Mouse (Mus musculus) heart, adult 2 months (tissue): ENCODE results near the gene Gm6583. TPM values are rescaled to one million over a fixed set of nuclear protein-coding genes. Genes with fewer than 3 reads are reported as not detected.

Source experiments
- DNase-seq, 2 experiments: peaks; one replicate each; pipeline ENCODE4 v3.0.0; 2021
- H3K27ac ChIP-seq: fragments of 200-600 bp; 2 replicates; pipeline ENCODE4 v1.8.1; 2022
- H3K27me3 ChIP-seq: fragments of 200-500 bp; 2 replicates; pipeline ENCODE4 v1.6.1; 2012; ENCODE audit warnings: mild to moderate bottlenecking, low read length, inconsistent platforms, mixed read lengths; ENCODE audit not compliant: control insufficient read depth, insufficient read depth
- H3K36me3 ChIP-seq: fragments of 200-500 bp; 2 replicates; pipeline ENCODE4 v1.6.1; 2012; ENCODE audit warnings: low read length, inconsistent platforms; ENCODE audit not compliant: control insufficient read depth, insufficient read depth
- H3K4me1 ChIP-seq: fragments of 200-500 bp; 2 replicates; pipeline ENCODE4 v1.6.1; 2011; ENCODE audit warnings: low read length; ENCODE audit not compliant: control insufficient read depth, insufficient read depth
- H3K4me3 ChIP-seq: fragments of 200-600 bp; 2 replicates; pipeline ENCODE4 v1.8.1; 2022
- H3K79me2 ChIP-seq: fragments of 200-500 bp; replicated peaks from 2 replicates; pipeline ENCODE4 v1.6.1; 2012; ENCODE audit warnings: mild to moderate bottlenecking, inconsistent platforms, low read length, moderate library complexity, mixed read lengths; ENCODE audit not compliant: control insufficient read depth, insufficient read depth
- H3K9ac ChIP-seq: fragments of 200-500 bp; 2 replicates; pipeline ENCODE4 v1.6.1; 2012; ENCODE audit warnings: low read depth, mild to moderate bottlenecking, control low read depth, inconsistent platforms, low read length, mixed read lengths
- CTCF ChIP-seq: fragments of 200-600 bp; IDR thresholded peaks from 2 replicates; pipeline ENCODE4 v1.8.1; 2022; ENCODE audit warnings: antibody characterized with exemption, mild to moderate bottlenecking, moderate library complexity
- EP300 ChIP-seq: fragments of 200-500 bp; IDR thresholded peaks from 2 replicates; pipeline ENCODE4 v1.6.1; 2011; ENCODE audit warnings: low read depth, low read length, control low read depth; ENCODE audit not compliant: insufficient read depth
- POLR2A ChIP-seq: fragments of 200-500 bp; IDR thresholded peaks from 2 replicates; pipeline ENCODE4 v1.6.1; 2011; ENCODE audit warnings: mild to moderate bottlenecking, low read depth, low read length, control low read depth; ENCODE audit not compliant: insufficient read depth
- WGBS: fragments of 180-500 bp; shearing (Covaris S2); methylation state at CpG from one replicate; pipeline ENCODE4 v1.1.7; 2018; 5-methylcytosine and 5-hydroxymethylcytosine counted together
- intact Hi-C: fragments of 180-260 bp; cut with DNase I; formaldehyde crosslinking; loops from one replicate; pipeline ENCODE4 v1.15.1; 2025
- polyA plus RNA-seq: library from polyadenylated mRNA; depleted of rRNA; stranded (reverse); fragments of >200 nt; gene quantifications from 2 replicates; pipeline ENCODE4 v1.2.3, GENCODE M21; 2012
- total RNA-seq, 2 experiments: library from RNA; stranded (reverse); gene quantifications; 2 replicates each; pipeline ENCODE4 v1.2.3; 2021

Gm6583 gene
- total and polyA plus RNA-seq, 3 experiments: 0.04 to 0.10 TPM; not detected in 1

DNA sequence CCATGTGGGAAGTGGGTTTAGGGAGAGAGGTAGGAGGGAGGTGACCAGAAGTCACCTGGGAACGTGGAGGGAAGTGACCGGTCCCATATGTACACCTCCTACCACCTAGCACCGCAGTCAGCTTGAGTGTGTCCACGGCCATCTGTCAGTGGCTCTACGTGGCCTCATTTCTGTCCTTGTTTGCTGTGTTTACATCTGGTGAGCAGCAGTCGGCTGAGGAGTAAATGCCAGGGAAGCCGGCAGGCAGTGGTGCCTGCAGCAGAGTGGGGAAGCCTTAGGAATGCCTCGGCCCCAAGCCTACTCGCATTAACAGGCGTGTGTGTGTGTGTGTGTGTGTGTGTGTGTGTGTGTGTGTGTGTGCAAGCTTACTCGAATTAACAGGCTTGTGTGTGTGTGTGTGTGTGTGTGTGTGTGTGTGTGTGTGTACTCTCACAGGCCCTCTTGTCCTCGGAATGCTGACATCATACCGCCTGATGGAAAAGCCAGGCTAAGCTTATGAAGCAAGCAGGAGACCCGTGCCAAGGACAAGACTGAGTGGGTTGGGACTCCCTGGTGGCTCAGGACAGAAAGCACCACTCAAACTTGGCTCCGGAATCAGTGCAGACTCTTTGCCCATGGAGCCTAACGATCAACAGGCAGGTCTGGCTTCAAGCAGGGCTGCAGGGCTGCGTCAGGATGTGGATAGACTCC, 27.0 kb upstream of the Gm6583 start:
- H3K4me3 ChIP-seq: no peak overlapping the region
- no peak overlapping the region for H3K27ac ChIP-seq
- no peaks in the 10 kb centered on the region for H3K36me3 ChIP-seq
- H3K9ac ChIP-seq: no peak overlapping the region
- no peaks in the 10 kb centered on the region for H3K79me2 ChIP-seq
- intact Hi-C loops: no loop called here
- peak in 1 of 2 experiments; percentile 58 for DNase-seq
- WGBS: 59% methylated on average over 17 of the region's 17 CpGs
- no peaks in the 10 kb centered on the region for H3K27me3 ChIP-seq
- no peak for TF ChIP-seq POLR2A
- TF ChIP-seq EP300: no peak
- TF ChIP-seq CTCF: no peak
- H3K4me1 ChIP-seq: peaks cover 2% of the 10 kb centered on the region; the same call in 1 of the 2 replicates

DNA sequence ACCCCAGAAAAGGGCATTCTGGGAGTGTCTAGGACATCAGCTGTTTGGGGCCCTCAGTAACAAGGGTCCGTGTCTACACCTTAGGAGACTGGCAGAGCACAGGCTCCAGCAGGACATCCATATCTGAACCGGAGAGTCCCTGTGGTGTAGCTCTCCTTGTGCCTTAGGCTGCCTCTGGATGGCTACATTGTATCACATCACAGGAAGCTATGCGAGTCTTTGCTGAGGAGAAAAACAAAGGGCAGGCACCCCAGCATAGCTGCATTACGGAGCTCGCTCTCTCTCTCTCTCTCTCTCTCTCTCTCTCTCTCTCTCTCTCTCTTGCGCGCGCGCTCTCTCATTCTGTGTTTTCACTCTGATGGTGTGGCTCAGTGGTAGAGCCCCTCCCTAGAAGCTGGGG, 26.2 kb upstream of the Gm6583 start:
- Histone ChIP-seq H3K9ac (no peak overlapping the region), H3K4me1 (peaks cover 2% of the 10 kb centered on the region; the same call in 1 of the 2 replicates), H3K27ac (no peak overlapping the region), H3K4me3 (no peak overlapping the region), H3K27me3 (no peaks in the 10 kb centered on the region), H3K36me3 (no peaks in the 10 kb centered on the region), H3K79me2 (no peaks in the 10 kb centered on the region)
- intact Hi-C loops: no loop called here
- no peak for DNase-seq
- TF ChIP-seq POLR2A (no peak), CTCF (no peak), EP300 (no peak)
- WGBS: 77% methylated on average over 9 of the region's 9 CpGs

DNA sequence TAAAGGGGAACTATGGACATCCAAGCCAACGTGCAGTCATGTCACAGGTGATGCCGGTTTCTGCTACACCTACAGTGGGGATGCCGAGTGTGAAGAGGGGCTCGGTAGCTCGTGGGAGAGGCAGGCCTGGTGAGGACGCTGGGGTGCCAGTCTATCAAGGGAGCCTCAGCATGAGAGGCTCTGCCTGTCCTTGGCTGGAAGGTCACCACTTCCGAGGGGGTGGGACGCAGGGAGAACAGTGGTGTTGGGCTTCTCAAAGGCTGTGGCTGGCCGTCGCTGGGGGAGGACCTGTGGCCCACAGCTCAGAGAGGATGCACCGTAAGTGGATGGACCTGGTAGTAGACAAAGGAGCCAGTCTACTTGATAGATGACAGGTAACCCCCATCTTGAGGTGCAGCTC, 25.3 kb upstream of the Gm6583 start:
- WGBS: 76% methylated on average over 11 of the region's 11 CpGs

DNA sequence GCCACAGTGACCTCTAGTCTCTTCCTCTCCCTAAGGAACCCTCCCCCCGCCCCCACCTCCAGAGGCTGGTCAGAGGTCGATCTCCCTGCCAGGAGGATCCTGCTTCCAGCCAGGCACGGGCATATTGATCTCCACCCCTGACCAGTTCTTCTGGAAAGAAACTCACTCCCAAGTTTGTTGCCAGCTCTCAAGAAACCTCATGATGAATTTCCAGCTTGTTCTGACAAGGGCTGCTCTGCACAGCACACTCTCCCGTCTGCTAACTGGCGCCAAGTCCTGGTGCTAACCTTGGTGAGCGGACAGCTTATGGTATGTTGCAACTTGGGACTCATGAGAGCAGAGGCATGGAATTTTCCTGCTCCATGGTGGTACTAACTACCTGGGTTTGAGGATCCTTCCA, 22.9 kb upstream of the Gm6583 start:
- WGBS: 80% methylated on average over 6 of the region's 6 CpGs
- H3K27me3 ChIP-seq: no peaks in the 10 kb centered on the region
- H3K27ac ChIP-seq: no peak overlapping the region

More for the DNA sequence above, 25.3 kb upstream of the Gm6583 start:
- H3K27me3 ChIP-seq: no peaks in the 10 kb centered on the region
- H3K79me2 ChIP-seq: no peaks in the 10 kb centered on the region
- no peak for DNase-seq
- H3K4me1 ChIP-seq: peaks cover 2% of the 10 kb centered on the region; the same call in 1 of the 2 replicates
- no peak overlapping the region for H3K27ac ChIP-seq
- intact Hi-C loops: no loop called here
- H3K9ac ChIP-seq: no peak overlapping the region
- no peaks in the 10 kb centered on the region for H3K36me3 ChIP-seq
- TF ChIP-seq CTCF (no peak), EP300 (no peak), POLR2A (no peak)
- no peak overlapping the region for H3K4me3 ChIP-seq

DNA sequence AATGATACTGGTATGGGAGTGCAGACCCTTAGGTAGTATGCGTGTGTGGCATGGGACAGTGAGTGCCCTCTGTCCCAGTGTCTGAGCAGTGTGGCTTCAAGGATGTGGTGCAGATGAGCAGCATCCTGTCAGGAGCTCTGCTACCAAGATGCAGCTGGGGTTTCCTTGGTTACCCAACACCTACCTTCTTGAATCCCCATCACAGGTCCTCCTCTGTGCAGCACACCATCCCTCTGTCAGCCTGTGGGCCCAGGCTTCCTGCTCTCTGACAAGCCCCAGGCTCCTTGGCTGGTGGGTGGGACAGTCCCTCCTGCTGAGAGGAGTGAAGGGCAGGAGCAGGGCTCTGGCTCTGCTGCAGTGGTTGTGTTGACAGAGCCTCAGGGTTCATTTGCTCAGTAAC, 21.5 kb upstream of the Gm6583 start:
- no peaks in the 10 kb centered on the region for H3K27me3 ChIP-seq
- H3K4me3 ChIP-seq: no peak overlapping the region
- TF ChIP-seq POLR2A (no peak), EP300 (no peak), CTCF (no peak)
- intact Hi-C loops: no loop called here
- H3K27ac ChIP-seq: no peak overlapping the region
- 96% methylated on average over 1 of the region's 1 CpGs for WGBS
- no peaks in the 10 kb centered on the region for H3K4me1 ChIP-seq
- H3K36me3 ChIP-seq: no peaks in the 10 kb centered on the region
- no peaks in the 10 kb centered on the region for H3K79me2 ChIP-seq
- no peak for DNase-seq
- H3K9ac ChIP-seq: no peak overlapping the region

More for the DNA sequence above, 22.9 kb upstream of the Gm6583 start:
- TF ChIP-seq CTCF (no peak), EP300 (no peak), POLR2A (no peak)
- intact Hi-C loops: no loop called here
- DNase-seq: no peak
- Histone ChIP-seq H3K36me3 (no peaks in the 10 kb centered on the region), H3K79me2 (no peaks in the 10 kb centered on the region), H3K4me3 (no peak overlapping the region), H3K9ac (no peak overlapping the region), H3K4me1 (peaks cover 2% of the 10 kb centered on the region; the same call in 1 of the 2 replicates)

DNA sequence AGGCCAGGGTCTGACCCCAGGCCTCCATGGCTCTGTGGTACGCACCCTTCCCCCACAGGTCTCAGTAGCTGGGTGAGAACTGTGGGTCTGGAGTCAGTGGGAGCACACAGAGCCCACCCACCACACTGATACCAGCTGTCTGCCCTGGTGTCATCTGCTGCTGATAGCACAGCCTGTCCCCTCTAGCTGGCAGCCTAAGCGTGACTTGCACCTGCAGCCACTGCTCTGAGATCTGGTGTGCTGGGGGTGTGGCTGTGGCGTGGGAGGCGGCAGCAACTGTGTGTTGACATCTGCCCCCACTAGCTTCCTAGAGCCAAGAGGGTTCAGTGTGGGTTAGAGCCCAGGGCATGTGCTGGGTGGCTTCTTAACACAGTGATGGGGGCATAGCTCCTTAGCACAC, 20.3 kb upstream of the Gm6583 start:
- Histone ChIP-seq H3K79me2 (no peaks in the 10 kb centered on the region), H3K36me3 (no peaks in the 10 kb centered on the region), H3K4me1 (no peaks in the 10 kb centered on the region), H3K27ac (no peak overlapping the region), H3K4me3 (no peak overlapping the region), H3K27me3 (no peaks in the 10 kb centered on the region), H3K9ac (no peak overlapping the region)
- intact Hi-C loops: no loop called here
- WGBS: over 99% methylated on average over 4 of the region's 4 CpGs
- DNase-seq: no peak
- no peak for TF ChIP-seq CTCF
- TF ChIP-seq EP300: no peak
- no peak for TF ChIP-seq POLR2A
